Comparison of ENCODE assay signal across 12 mouse cellular contexts in the genomic region with DNA sequence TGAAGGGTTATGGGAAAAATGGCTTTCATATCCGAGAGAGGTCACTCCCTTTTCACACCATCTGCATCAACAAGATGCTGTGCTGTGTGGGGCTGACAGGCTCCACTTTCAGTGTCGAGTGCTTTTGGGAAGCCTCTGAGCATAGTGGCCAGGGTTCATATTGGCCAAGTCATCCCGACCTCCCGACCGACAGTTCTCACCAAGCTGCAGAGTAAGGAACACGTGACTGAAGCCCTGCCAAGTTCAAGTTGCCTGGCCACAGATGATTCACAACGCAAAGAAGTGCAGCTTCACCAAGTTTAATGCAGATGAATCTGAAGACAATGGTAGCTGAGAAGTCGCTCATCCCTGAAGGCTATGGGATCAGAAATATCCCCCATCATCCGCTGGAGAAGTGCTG. TPM values are rescaled to one million over a fixed set of nuclear protein-coding genes. Genes with fewer than 3 reads are reported as not detected.
A peak's percentile ranks its signal among the peaks of the same experiment; 100 is the strongest.
DNase-seq lines count a peak whose midpoint lies in the region; ATAC-seq and TF ChIP-seq lines count a peak whose summit lies in the region.
"Had no signal": no experiment of that assay in that cellular context is flagged by ENCODE, and none has a peak within 500 bp of the region (broad histone marks: within the 10 kb centered on the region; RNA-seq: fewer than 3 reads in every experiment).

No protein-coding gene starts in this region.

- 27% methylated on average over 9 of the region's 9 CpGs for WGBS in heart, postnatal 0 days
- WGBS in midbrain, embryonic 11.5 days, result 56% methylated on average over 9 of the region's 9 CpGs
- WGBS in forebrain, embryonic 13.5 days, result 63% methylated on average over 9 of the region's 9 CpGs

- TF ChIP-seq CTCF in heart, postnatal 0 days (IDR thresholded peaks at IDR 0.05; ENCODE audit: low read depth), result no peak

- H3K4me3 ChIP-seq in heart, postnatal 0 days (ENCODE audit: low read depth, low read length), result no peak overlapping the region
- no peak overlapping the region for H3K4me3 ChIP-seq in midbrain, embryonic 11.5 days (ENCODE audit: low read depth, low read length)
- H3K4me3 ChIP-seq in forebrain, embryonic 13.5 days, result no peak overlapping the region
- H3K4me3 ChIP-seq: heart, embryonic 13.5 days; midbrain, embryonic 13.5 days had no signal

- TF ChIP-seq EP300 in heart, postnatal 0 days (IDR thresholded peaks at IDR 0.05; ENCODE audit: low read depth), result no peak

- H3K9ac ChIP-seq in heart, postnatal 0 days (replicated peaks; ENCODE audit: low read depth, low read length), result no peak overlapping the region
- no peak overlapping the region for H3K9ac ChIP-seq in midbrain, embryonic 11.5 days (ENCODE audit: low read length)
- no peak overlapping the region for H3K9ac ChIP-seq in forebrain, embryonic 13.5 days
- H3K9ac ChIP-seq: heart, embryonic 13.5 days; hindbrain, embryonic 14.5 days; midbrain, embryonic 13.5 days had no signal

- no peaks in the 10 kb centered on the region for H3K27me3 ChIP-seq in heart, postnatal 0 days (ENCODE audit: control insufficient read depth, insufficient read depth, low read length)
- H3K27me3 ChIP-seq in midbrain, embryonic 11.5 days (ENCODE audit: control insufficient read depth, insufficient read depth, low read length), result no peaks in the 10 kb centered on the region
- H3K27me3 ChIP-seq in forebrain, embryonic 13.5 days, result no peaks in the 10 kb centered on the region
- H3K27me3 ChIP-seq: heart, embryonic 13.5 days; midbrain, embryonic 13.5 days had no signal

- H3K4me2 ChIP-seq in heart, postnatal 0 days (ENCODE audit: low read depth, low read length), result no peak overlapping the region
- H3K4me2 ChIP-seq in midbrain, embryonic 11.5 days, result no peak overlapping the region
- H3K4me2 ChIP-seq in forebrain, embryonic 13.5 days, result no peak overlapping the region
- H3K4me2 ChIP-seq: heart, embryonic 13.5 days; hindbrain, embryonic 14.5 days; midbrain, embryonic 13.5 days had no signal

- no peak for ATAC-seq in heart, postnatal 0 days (ENCODE audit: insufficient read depth, low read depth)
- ATAC-seq in midbrain, embryonic 11.5 days (ENCODE audit: low FRiP score), result no peak
- ATAC-seq in forebrain, embryonic 13.5 days, result no peak
- ATAC-seq: midbrain, embryonic 13.5 days had no signal

- H3K36me3 ChIP-seq in heart, postnatal 0 days (replicated peaks; ENCODE audit: control insufficient read depth, insufficient read depth, low read length), result no peaks in the 10 kb centered on the region
- no peaks in the 10 kb centered on the region for H3K36me3 ChIP-seq in midbrain, embryonic 11.5 days (ENCODE audit: control insufficient read depth, insufficient read depth, low read length)
- no peaks in the 10 kb centered on the region for H3K36me3 ChIP-seq in forebrain, embryonic 13.5 days (ENCODE audit: poor library complexity, severe bottlenecking)
- H3K36me3 ChIP-seq: heart, embryonic 13.5 days; midbrain, embryonic 13.5 days had no signal

- H3K9me3 ChIP-seq in heart, postnatal 0 days (replicated peaks; ENCODE audit: control insufficient read depth, low read length), result no peaks in the 10 kb centered on the region
- no peaks in the 10 kb centered on the region for H3K9me3 ChIP-seq in midbrain, embryonic 11.5 days (ENCODE audit: control insufficient read depth, low read length)
- H3K9me3 ChIP-seq in forebrain, embryonic 13.5 days (replicated peaks), result no peaks in the 10 kb centered on the region
- H3K9me3 ChIP-seq: heart, embryonic 13.5 days; midbrain, embryonic 13.5 days had no signal

- H3K27ac ChIP-seq in heart, postnatal 0 days (ENCODE audit: low read depth), result no peak overlapping the region
- H3K27ac ChIP-seq in midbrain, embryonic 11.5 days (ENCODE audit: low read depth, low read length), result no peak overlapping the region
- no peak overlapping the region for H3K27ac ChIP-seq in forebrain, embryonic 13.5 days
- H3K27ac ChIP-seq: heart, embryonic 13.5 days; hindbrain, embryonic 14.5 days; midbrain, embryonic 13.5 days had no signal

- peak; percentile 46 for DNase-seq in heart, postnatal 0 days (ENCODE audit: low spot score)
- no peak for DNase-seq in heart, adult 9 months (ENCODE audit: low spot score in 2 of 2)
- DNase-seq in 416B (ENCODE audit: low read depth) (peak; percentile 80), adipocyte (ENCODE audit: low spot score) (peak; percentile 57)
- peak; percentile 45 for DNase-seq in kidney, postnatal 10 days
- DNase-seq in midbrain, embryonic 11.5 days (ENCODE audit: low spot score, missing footprints), result no peak
- DNase-seq in right cerebral cortex, adult 2 months (ENCODE audit: low spot score in 2 of 2), result no peak
- DNase-seq: thymus, adult 2 months had no signal

- no peaks in the 10 kb centered on the region for H3K4me1 ChIP-seq in heart, postnatal 0 days (ENCODE audit: control insufficient read depth, insufficient read depth)
- H3K4me1 ChIP-seq in midbrain, embryonic 11.5 days (ENCODE audit: control insufficient read depth, insufficient read depth, low read length), result no peaks in the 10 kb centered on the region
- no peaks in the 10 kb centered on the region for H3K4me1 ChIP-seq in forebrain, embryonic 13.5 days

RNA-seq across cellular contexts. Expression of gene Iqgap1, which starts 12.0 kb away (rescaled TPM):
- total RNA-seq in heart, postnatal 0 days (2014; rRNA removed; ENCODE audit: low replicate concordance), result 39.8 and 88.5 TPM in 2 replicates
- 22.6 and 23.6 TPM in 2 replicates for polyA plus RNA-seq in heart, postnatal 0 days (2015; fragmentation: Nextera tagmentation; extraction: Ambion mirVana)
- 23.5 and 24.8 TPM in 2 replicates for polyA plus RNA-seq in midbrain, embryonic 11.5 days (2014; fragmentation: Nextera tagmentation; extraction: Ambion mirVana)
- polyA plus RNA-seq in forebrain, embryonic 13.5 days (2015; fragmentation: Nextera tagmentation; extraction: Ambion mirVana), result 19.7 and 20.6 TPM in 2 replicates

RNA-seq across cellular contexts. Expression of gene Zscan2, which starts 23.0 kb away (rescaled TPM):
- total RNA-seq in heart, postnatal 0 days (2014; rRNA removed; ENCODE audit: low replicate concordance), result 3.7 and 22.0 TPM in 2 replicates
- 1.3 and 2.0 TPM in 2 replicates for polyA plus RNA-seq in heart, postnatal 0 days (2015; fragmentation: Nextera tagmentation; extraction: Ambion mirVana)
- 3.8 and 5.0 TPM in 2 replicates for polyA plus RNA-seq in midbrain, embryonic 11.5 days (2014; fragmentation: Nextera tagmentation; extraction: Ambion mirVana)
- 5.1 and 5.2 TPM in 2 replicates for polyA plus RNA-seq in forebrain, embryonic 13.5 days (2015; fragmentation: Nextera tagmentation; extraction: Ambion mirVana)

Comparison
In these comparisons a context has a peak if more than half of its experiments do, and no peak if none do; other contexts are left out.
1. DNase-seq: peak in heart, postnatal 0 days (single experiment), 416B (single experiment), adipocyte (single experiment) and kidney, postnatal 10 days (single experiment); none in heart, adult 9 months (0 of 2), midbrain, embryonic 11.5 days (single experiment) and right cerebral cortex, adult 2 months (0 of 2).